Mouse (Mus musculus): ENCODE data around the gene Arfip1. TPM values are rescaled to one million over a fixed set of nuclear protein-coding genes. Genes with fewer than 3 reads are reported as not detected.
"Not testable (repeated sequence)": the region's sequence is repeated elsewhere in the genome, so short reads cannot be mapped to it uniquely, and the experiment has no call there.

The Arfip1 gene
- total RNA-seq, 2 experiments from 2014 or later = 44.7 to 45.8 TPM

DNA sequence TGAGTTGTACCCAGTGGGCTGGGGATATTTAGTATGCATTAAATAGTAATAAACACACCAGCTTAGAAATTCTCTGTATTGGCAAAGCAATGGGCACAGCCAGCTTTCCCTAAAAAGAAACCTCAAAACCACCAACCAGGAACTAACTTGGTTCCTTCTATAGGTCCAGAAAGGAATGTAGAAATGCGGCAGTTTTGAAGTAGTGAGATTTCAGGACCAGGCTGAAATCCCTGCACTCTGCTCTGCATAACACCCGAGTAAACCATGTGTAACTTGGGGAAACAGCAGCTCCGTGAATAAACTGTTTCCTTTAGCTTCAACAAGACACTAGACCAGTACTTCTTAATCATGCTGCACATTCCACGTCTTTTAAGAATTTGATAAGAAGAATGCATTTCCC, 1.7 kb downstream of the Arfip1 start:
- no peak for DNase-seq

GRCm38 (mm10) chr3:84570501-84570900, 11.9 kb downstream of the Arfip1 start:
- DNase-seq = no peak

DNA sequence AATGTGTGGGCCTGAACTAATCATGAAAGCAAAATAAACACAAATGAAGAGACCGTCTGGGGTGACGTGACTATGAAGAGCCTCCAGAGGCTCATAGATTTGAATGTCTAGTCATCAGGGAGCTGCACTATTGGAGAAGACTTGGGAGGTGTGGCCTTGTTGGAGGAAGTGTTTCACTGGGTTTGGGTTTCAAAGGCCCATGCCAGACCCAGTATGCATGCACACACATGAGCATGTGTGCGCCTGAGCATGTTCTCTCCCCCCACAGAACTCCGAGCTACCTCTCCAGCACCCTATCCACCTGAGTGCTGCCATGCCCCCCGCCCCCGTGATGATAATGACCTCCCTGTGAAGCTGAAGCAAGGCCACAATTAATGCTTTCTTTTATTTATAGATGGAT, 12.8 kb downstream of the Arfip1 start:
- no peak for DNase-seq

DNA sequence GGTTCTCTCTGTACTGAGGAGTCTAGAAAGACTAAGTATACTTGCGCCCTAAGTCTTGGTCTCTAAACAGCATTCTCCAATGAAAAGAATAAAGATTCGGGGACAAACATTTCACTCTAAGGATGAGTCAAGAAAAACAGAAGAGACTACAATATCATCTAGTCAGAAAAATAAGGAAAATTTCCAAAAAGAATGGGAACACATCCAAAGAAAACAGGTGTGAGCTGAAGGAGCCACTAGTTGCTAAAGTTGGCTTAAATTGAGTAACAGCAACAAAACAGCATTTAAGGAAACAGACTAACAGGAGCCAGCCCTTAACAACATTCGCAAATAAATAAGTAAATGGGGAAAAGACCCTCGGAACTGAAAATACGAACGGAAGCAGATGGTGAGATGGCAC, 13.9 kb downstream of the Arfip1 start:
- DNase-seq = no peak

- no peak for DNase-seq
Measured at GRCm38 (mm10) chr3:84563415-84563814, 19.0 kb downstream of the Arfip1 start.

DNA sequence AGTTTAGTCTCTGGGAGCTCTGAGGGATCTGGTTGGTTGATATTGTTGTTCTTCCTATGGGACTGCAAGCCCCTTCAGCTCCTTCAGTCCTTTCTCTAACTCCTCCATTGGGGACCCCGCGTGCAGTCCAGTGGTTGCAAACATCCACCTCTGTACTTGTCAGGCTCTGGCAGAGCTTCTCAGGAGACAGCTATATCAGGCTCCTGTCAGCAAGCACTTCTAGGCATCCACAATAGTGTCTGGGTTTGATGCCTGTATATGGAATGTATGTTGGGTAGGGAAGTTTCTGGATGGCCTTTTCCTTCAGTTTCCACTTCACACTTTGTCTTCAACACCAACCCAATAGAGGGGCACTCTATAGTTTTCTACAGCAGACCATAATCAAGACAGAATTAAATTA, 19.5 kb downstream of the Arfip1 start:
- DNase-seq = not testable (repeated sequence)

- DNase-seq = peak; percentile 40
Measured at GRCm38 (mm10) chr3:84558301-84558700, 24.1 kb downstream of the Arfip1 start.

GRCm38 (mm10) chr3:84555780-84556179, 26.6 kb downstream of the Arfip1 start:
- no peak for DNase-seq

GRCm38 (mm10) chr3:84547177-84547576, 35.2 kb downstream of the Arfip1 start:
- no peak for DNase-seq

DNA sequence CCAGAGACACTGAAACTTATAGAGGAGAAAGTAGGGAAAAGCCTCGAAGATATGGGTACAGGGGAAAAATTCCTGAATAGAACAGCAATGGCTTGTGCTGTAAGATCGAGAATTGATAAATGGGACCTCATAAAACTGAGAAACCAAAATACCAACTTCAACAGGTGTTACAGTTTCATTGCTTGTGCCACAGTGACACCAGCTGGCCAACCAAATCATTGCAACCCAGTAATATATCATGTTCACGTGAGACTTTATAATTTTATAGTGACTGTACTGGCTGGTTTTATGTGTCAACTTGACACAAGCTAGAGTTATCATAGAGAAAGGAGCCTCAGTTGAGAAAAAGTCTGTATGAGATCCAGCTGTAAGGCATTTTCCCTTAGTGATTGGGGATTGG, 40.0 kb downstream of the Arfip1 start:
- peak; percentile 76 for DNase-seq

GRCm38 (mm10) chr3:84541881-84542280, 40.5 kb downstream of the Arfip1 start:
- peak; percentile 50 for DNase-seq

DNA sequence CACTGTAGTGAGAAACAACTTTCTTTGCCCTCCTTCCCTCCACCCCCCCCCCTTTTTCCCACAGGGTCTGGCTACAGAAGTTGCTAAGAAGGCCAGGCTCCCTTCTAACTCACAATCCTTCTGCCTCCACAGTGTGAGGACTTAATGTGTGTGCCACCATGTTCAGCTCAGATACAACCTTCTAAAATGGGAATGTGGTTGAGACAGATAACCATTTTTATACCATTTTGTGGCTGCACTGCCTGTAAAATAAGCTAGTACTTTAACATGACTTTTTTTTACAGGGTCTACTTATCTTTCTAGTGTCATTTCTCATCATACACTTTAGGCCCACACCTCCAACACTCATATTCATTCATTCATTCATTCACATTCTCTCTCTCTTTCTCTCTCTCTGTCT, 41.8 kb downstream of the Arfip1 start:
- no peak for DNase-seq

DNA sequence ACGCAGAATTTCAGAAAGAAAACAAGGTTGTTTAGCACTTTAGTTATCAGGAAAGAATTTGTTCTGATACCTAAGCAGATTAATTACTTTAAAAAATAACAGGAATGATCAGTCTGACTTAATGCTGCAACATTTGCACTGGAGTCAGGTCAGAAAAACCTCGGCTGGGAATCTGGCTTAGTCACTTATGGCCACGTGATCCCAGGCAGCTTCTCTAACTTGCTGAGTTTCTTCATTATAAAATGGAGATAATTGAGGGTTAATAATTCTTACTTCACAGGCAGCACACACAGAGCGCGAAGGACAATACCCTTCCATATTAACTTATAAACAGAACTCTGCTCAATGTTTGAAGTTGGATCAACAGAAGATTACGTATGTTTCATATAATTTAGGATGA, 45.4 kb downstream of the Arfip1 start:
- DNase-seq = no peak

GRCm38 (mm10) chr3:84533227-84533626, 49.2 kb downstream of the Arfip1 start:
- DNase-seq = no peak

DNA sequence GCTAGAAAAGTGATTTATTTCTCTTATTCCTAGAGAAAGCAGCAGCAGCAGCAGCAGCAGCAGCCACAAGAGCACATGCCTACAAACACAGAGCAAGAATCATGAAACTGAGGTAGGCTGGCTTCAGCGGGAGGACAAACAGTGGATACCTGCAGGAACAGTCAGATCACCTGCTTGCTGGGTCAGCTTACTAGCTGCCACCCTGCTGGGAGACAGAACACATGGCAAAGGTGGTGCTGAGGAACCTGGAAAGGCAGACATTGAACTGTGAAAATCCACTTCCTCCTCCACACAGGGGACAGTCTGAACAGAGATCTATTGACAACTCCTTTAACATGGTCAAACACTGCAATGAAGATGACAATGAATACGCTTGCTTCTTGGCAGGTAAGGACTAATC, 53.4 kb downstream of the Arfip1 start:
- DNase-seq = no peak

- no peak for DNase-seq
Measured at GRCm38 (mm10) chr3:84524952-84525351, 57.5 kb downstream of the Arfip1 start.

DNA sequence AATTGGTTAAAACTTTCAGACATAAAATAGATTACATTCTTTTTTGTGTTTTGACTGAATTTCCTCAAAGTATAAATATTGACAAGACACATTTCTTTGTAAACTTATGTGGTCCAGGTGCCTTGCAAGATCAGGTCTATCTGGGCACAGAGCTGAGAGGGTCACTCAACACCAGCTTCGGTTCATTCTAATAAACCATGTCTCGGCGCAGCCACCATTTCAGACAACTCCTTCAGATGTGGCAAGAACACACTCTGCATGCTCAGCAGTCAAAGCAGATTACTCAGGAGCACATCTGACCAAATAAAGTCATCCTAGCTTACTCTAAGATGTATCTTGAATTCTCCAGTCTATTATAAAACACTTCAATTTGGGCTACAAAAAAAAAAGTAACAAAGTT, 66.3 kb downstream of the Arfip1 start:
- DNase-seq = no peak

DNA sequence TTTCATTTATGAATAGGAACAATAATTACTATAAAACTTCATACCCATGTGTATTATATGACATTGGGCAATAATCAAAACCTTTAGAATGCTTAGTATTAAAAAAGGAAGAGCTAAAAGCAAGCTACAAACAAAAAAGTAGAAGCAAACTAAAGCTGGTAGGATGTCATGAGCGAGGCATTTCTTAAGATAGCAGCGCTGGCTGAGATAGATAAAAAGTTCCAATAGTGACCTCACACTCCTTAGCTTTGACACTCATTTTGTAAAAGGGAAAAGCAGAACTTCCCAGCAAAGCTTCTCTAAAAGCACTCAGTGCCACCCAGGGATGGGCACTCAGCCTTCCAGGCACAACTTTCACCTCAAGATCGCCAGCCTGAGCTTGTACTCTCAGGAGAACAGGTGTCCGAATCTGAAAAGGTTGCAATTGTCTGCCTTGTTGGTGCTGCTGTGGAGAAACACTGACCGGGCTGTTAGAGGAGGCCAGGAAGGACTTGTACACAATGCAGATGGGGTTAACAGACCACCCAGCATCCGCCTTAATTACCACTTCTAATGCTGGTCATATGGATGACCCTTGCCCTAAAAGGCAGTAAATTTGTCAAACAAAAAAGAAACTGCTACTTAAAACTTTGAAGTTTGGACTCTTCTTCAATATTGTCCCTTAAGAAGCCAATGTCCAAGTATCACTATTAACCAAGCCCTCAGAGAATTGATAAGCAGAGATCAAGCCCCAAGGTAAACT, 69.5 kb downstream of the Arfip1 start:
- no peak for DNase-seq

DNA sequence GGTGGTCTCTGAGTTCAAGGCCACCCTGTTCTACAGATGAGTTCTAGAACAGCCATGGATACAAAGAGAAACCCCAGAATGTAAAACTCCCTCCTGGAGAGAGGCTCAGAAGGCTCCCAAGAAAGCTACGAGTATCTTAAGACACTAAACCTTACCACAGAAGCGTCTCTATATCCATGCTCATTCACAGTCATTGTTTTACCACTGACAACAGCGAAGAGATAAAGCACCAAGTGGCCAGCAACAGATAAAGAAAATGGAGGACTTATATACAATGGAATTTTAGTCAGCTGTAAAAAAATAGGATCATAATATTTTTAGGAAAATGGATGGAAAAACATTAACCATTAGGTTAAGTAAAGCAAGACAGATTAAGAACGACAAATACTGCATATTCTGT, 77.2 kb downstream of the Arfip1 start:
- DNase-seq = no peak

DNA sequence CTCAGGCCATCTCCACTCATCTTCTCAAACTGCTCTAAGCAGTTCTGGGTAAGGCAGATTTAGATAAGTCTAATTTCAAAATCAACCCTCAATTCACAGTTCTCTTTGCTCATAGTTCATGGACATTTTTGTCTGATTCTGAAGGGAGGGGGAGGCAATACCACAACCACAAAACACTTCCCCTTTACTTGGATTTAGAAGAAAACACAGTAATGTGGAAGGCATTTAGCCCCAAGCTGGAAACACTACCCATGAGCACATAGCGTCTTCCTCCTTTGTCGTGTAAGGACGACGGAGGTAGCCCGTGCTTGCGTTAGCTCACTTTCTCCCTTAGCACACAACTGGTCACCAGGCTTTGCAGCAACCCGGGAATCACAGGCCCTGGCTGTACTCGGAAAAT, 78.1 kb downstream of the Arfip1 start:
- DNase-seq = no peak

GRCm38 (mm10) chr3:84502101-84502500, 80.3 kb downstream of the Arfip1 start:
- DNase-seq = no peak

- DNase-seq = peak; percentile 41
Measured at GRCm38 (mm10) chr3:84500491-84500890, 81.9 kb downstream of the Arfip1 start.

DNA sequence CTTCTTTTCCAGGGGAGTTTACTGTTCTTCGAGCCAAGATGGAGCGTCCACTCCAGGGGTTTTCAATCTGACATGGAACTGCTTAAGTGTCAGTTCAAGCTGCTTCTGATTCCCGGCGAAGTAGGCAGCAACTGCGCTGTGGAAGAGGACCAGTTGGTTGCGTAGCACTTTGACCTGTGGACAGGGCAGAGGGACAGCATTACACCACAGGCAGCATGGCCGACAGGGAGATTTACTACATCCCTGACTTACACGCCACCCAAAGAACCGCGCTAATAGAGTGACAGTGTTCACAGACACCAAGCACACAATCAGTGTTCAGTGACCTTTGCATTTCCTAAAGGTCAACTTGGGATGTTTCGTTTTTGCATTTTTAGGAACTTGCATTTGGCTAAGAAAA, 84.7 kb downstream of the Arfip1 start:
- no peak for DNase-seq

DNA sequence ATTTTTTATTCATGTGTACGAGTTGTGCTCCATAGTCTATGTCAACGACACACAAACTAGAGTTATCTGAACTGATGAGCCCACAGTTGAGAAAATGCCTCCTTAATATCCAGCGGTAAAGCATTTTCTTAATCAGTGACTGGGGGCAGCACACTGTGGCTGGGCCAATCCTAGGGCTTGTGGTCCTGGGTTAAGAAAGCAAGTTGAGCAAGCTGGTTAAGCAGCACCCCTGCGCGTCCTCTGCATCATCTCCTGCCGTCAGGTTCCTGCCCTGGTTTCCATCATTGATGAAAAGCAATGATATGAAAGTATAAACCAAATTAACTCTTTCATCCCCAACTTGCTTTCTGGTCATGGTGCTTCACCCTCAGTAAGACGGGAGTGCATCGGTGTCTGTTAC, 89.8 kb downstream of the Arfip1 start:
- DNase-seq = no peak

- DNase-seq = no peak
Measured at GRCm38 (mm10) chr3:84492148-84492547, 90.3 kb downstream of the Arfip1 start.
